Mouse (Mus musculus) hindbrain, postnatal 0 days (tissue): ENCODE measurements at regions not wholly inside any gene's neighbourhood (a gene's known extent, or its start where the extent isn't known, plus 50 kb on each side); places are given as distances from the start of the nearest gene placed in this dataset.
A peak's percentile ranks its signal among the peaks of the same experiment; 100 is the strongest.

ENCODE experiments used
- ATAC-seq: fragments of 200-750 bp; cut with Nextera tagmentation; 2 replicates; pipeline ENCODE4 v1.8.0; 2017; ENCODE audit warnings: mild to moderate bottlenecking, moderate TSS enrichment, moderate library complexity
- DNase-seq: peaks from one replicate; pipeline ENCODE4 v3.0.0-alpha.2; 2015; ENCODE audit warnings: low spot score
- H3K27ac ChIP-seq: fragments of 300-500 bp; sonication (generic); 2 replicates; pipeline ENCODE4 v1.5.1; 2014; ENCODE audit warnings: mild to moderate bottlenecking
- H3K27me3 ChIP-seq: fragments of 300-500 bp; sonication (generic); 2 replicates; pipeline ENCODE4 v1.6.1; 2014; ENCODE audit warnings: low read length, mixed read lengths; ENCODE audit not compliant: insufficient read depth
- H3K36me3 ChIP-seq: fragments of 300-500 bp; sonication (generic); 2 replicates; pipeline ENCODE4 v1.6.1; 2014; ENCODE audit warnings: low read length, mixed read lengths; ENCODE audit not compliant: insufficient read depth
- H3K4me1 ChIP-seq: fragments of 300-500 bp; sonication (generic); 2 replicates; pipeline ENCODE4 v1.6.1; 2014; ENCODE audit warnings: antibody characterized with exemption, low read length, mixed read lengths; ENCODE audit not compliant: insufficient read depth
- H3K4me2 ChIP-seq: fragments of 300-500 bp; sonication (generic); 2 replicates; pipeline ENCODE4 v1.6.1; 2014; ENCODE audit warnings: low read depth, mild to moderate bottlenecking, low read length, moderate library complexity, mixed read lengths
- H3K4me3 ChIP-seq: fragments of 300-500 bp; sonication (generic); 2 replicates; pipeline ENCODE4 v1.5.1; 2014; ENCODE audit warnings: low read length
- H3K9ac ChIP-seq: fragments of 300-500 bp; sonication (generic); replicated peaks from 2 replicates; pipeline ENCODE4 v1.6.1; 2014; ENCODE audit warnings: mild to moderate bottlenecking, low read length, moderate library complexity, mixed read lengths
- H3K9me3 ChIP-seq: fragments of 300-500 bp; sonication (generic); 2 replicates; pipeline ENCODE4 v1.6.1; 2016; ENCODE audit warnings: low read length, mixed read lengths
- CTCF ChIP-seq: IDR thresholded peaks from 2 replicates; pipeline ENCODE4 v1.5.1; 2016; ENCODE audit warnings: antibody characterized with exemption, control low read depth, low read depth
- WGBS: fragments of 180-500 bp; shearing (Covaris S2); extraction: QIAGEN DNeasy Blood & Tissue Kit; methylation state at CpG from one replicate; pipeline ENCODE4 v1.1.7; 2014; 5-methylcytosine and 5-hydroxymethylcytosine counted together

DNA sequence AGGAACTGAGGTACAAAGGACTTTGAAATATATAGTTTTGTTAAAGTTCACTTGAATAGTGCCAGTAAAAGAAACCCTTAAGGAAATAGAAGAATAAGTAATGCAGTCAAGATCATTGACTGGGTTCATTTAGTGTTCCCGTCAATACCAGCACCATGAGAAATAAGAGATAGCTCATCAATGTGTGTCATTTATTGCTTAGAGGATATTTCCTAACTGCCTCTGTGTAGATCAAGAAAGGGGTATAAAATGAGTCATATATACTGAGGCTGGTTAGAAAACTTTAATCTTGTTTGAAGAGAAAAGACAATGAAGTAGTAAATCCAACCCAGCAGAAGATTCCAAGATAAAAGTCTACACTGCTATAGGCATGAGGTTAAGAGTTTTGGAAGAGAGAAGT lies 1119.3 kb upstream of the Ddx18 start:
- H3K4me2 ChIP-seq = no peak overlapping the region
- ATAC-seq (no peak), DNase-seq (no peak)
- H3K4me3 ChIP-seq = no peak overlapping the region
- no peaks in the 10 kb centered on the region for H3K27me3 ChIP-seq
- no peaks in the 10 kb centered on the region for H3K9me3 ChIP-seq
- H3K36me3 ChIP-seq = no peaks in the 10 kb centered on the region
- WGBS = 96% methylated on average over 1 of the region's 1 CpGs
- no peak overlapping the region for H3K9ac ChIP-seq
- no peak overlapping the region for H3K27ac ChIP-seq
- no peak for TF ChIP-seq CTCF
- no peaks in the 10 kb centered on the region for H3K4me1 ChIP-seq

DNA sequence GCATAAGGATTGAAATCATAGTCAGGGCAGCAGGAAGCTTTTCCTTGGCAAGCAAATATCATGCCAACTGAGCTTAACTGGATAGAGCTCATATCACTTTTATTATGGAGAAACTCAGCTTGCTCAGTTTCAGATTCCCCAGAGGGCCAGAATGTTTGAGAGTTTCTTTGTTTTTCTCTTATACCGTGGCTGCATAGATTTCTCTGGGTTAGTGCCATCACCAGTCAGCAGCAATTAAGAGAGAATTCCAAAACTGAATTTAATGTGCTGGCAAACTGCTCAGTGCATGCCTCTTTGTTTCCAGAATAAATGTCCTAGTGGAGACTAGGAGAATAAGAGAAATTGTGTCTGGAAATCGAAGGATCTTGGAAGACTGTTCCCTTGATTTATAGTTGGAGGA lies 1100.3 kb upstream of the Ddx18 start:
- ATAC-seq (no peak; the same call in 1 of the 2 replicates), DNase-seq (peak; percentile 27)
- Histone ChIP-seq H3K9ac (no peak overlapping the region), H3K4me1 (no peaks in the 10 kb centered on the region), H3K9me3 (no peaks in the 10 kb centered on the region), H3K4me2 (no peak overlapping the region), H3K4me3 (no peak overlapping the region), H3K27ac (no peak overlapping the region), H3K27me3 (no peaks in the 10 kb centered on the region), H3K36me3 (no peaks in the 10 kb centered on the region)
- WGBS = 45% methylated on average over 2 of the region's 2 CpGs
- TF ChIP-seq CTCF = no peak

DNA sequence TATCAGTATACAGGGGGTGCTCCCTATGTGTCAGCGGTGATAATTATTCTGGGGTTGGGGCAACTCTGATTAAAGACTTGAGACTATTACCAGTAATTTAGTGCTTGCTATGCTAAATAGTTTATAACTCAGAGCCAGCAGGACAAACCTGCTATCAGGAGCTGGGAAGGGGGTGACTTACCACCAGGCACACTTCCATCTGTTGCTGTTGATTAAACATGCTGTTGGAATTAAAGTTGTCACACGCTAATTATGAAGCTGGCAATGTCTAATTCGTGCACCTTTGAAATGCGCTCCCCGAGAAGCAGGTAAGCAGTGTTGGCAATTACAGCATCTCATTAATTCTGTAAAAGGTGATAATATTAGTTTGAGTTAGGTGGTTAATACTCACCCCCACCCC lies 1099.8 kb upstream of the Ddx18 start:
- Histone ChIP-seq H3K4me3 (no peak overlapping the region), H3K4me1 (no peaks in the 10 kb centered on the region), H3K27me3 (no peaks in the 10 kb centered on the region), H3K9ac (no peak overlapping the region), H3K27ac (no peak overlapping the region), H3K4me2 (no peak overlapping the region), H3K9me3 (no peaks in the 10 kb centered on the region), H3K36me3 (no peaks in the 10 kb centered on the region)
- WGBS = 33% methylated on average over 5 of the region's 5 CpGs
- no peak for TF ChIP-seq CTCF
- ATAC-seq (no peak; the same call in 1 of the 2 replicates), DNase-seq (peak; percentile 43)
